Mouse (Mus musculus) erythroblast, embryonic 14.5 days (primary cell): Measurements from ENCODE around the gene Slc35g1.

ENCODE experiments used
- GATA1 ChIP-seq: IDR thresholded peaks from 2 replicates; pipeline ENCODE4 v1.6.1; 2012; ENCODE audit warnings: low read length, inconsistent platforms, mixed read lengths
- TAL1 ChIP-seq: IDR thresholded peaks from 3 replicates; pipeline ENCODE4 v1.6.1; 2012; ENCODE audit warnings: low read length, inconsistent platforms, mixed read lengths

GRCm38 (mm10) chr19:38354819-38355360, 40.9 kb upstream of the Slc35g1 start:
- TF ChIP-seq GATA1 (no peak), TAL1 (no peak)
